Mouse (Mus musculus) heart, postnatal 0 days (tissue): ENCODE measurements around the gene Slx1b.

ENCODE experiments used
- CTCF ChIP-seq: IDR thresholded peaks from 2 replicates; pipeline ENCODE4 v1.5.1; 2016; ENCODE audit warnings: antibody characterized with exemption, control low read depth, low read depth
- EP300 ChIP-seq: IDR thresholded peaks from 2 replicates; pipeline ENCODE4 v1.6.1; 2016; ENCODE audit warnings: antibody characterized with exemption, low read depth

DNA sequence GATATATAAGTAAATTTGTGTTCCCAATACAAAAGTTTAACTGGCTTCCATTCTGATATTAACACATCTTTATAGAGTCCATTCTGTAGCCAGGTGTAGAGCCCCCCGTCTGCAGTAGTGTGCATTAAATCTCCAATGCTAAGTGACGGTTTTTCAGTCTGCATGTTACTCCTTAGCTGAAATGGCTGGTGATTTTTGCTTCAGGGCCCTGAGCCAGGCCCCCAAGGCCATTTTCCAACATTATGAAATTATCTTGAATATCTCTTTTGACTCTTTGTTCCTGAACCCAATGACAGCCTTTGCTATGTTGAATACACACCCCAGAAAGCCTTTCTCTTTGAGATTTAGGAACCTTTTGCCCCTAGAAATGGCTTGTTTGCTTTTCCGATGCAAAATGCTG lies 35.8 kb downstream of the Slx1b start:
- TF ChIP-seq CTCF (no peak), EP300 (no peak)
